In genomic region chr9:47906521-47906920, GRCm38 (mm10) we compare ENCODE assay signal across 12 mouse cellular contexts.
"Had no signal": no experiment of that assay in that cellular context is flagged by ENCODE, and none has a peak within 500 bp of the region (broad histone marks: within the 10 kb centered on the region; RNA-seq: fewer than 3 reads in every experiment).

No protein-coding gene starts in this region.

- DNase-seq: kidney, adult 2 months; kidney, postnatal 36 days; lung, postnatal 4 days; midbrain, embryonic 14.5 days; right cerebral cortex, adult 18-20 months; right cerebral cortex, postnatal 25 days; thymus, adult 18-20 months; thymus, postnatal 14 days had no signal

- H3K9ac ChIP-seq: limb, embryonic 15.5 days; liver, embryonic 12.5 days; neural tube, embryonic 13.5 days had no signal

- ATAC-seq: liver, embryonic 12.5 days had no signal

- H3K9me3 ChIP-seq: limb, embryonic 15.5 days; liver, embryonic 12.5 days; midbrain, embryonic 10.5 days; neural tube, embryonic 13.5 days had no signal

- H3K27ac ChIP-seq: limb, embryonic 15.5 days; liver, embryonic 12.5 days; midbrain, embryonic 10.5 days; neural tube, embryonic 13.5 days had no signal

- H3K27me3 ChIP-seq: limb, embryonic 15.5 days; liver, embryonic 12.5 days had no signal

- H3K4me1 ChIP-seq: limb, embryonic 15.5 days; liver, embryonic 12.5 days had no signal

- H3K4me2 ChIP-seq: limb, embryonic 15.5 days; liver, embryonic 12.5 days; neural tube, embryonic 13.5 days had no signal

- H3K4me3 ChIP-seq: limb, embryonic 15.5 days; liver, embryonic 12.5 days; midbrain, embryonic 10.5 days; neural tube, embryonic 13.5 days had no signal

- H3K36me3 ChIP-seq: limb, embryonic 15.5 days; liver, embryonic 12.5 days; midbrain, embryonic 10.5 days; neural tube, embryonic 13.5 days had no signal
